Mouse (Mus musculus) neural tube, embryonic 13.5 days (tissue): Measurements from ENCODE around the gene Atp1a2. TPM values are rescaled to one million over a fixed set of nuclear protein-coding genes. Genes with fewer than 3 reads are reported as not detected.
A peak's percentile ranks its signal among the peaks of the same experiment; 100 is the strongest.

Source experiments
- ATAC-seq: fragments of 200-750 bp; cut with Nextera tagmentation; 2 replicates; pipeline ENCODE4 v1.8.0; 2017; ENCODE audit warnings: low read depth, mild to moderate bottlenecking, moderate TSS enrichment, moderate library complexity
- H3K27ac ChIP-seq: fragments of 300-500 bp; sonication (generic); replicated peaks from 2 replicates; pipeline ENCODE4 v1.5.1; 2015; ENCODE audit warnings: moderate library complexity, mild to moderate bottlenecking, inconsistent platforms
- H3K27me3 ChIP-seq: fragments of 300-500 bp; sonication (generic); 2 replicates; pipeline ENCODE4 v1.6.1; 2015; ENCODE audit warnings: mild to moderate bottlenecking, inconsistent platforms
- H3K36me3 ChIP-seq: fragments of 300-500 bp; sonication (generic); 2 replicates; pipeline ENCODE4 v1.6.1; 2015; ENCODE audit warnings: mild to moderate bottlenecking, inconsistent platforms
- H3K4me1 ChIP-seq: fragments of 300-500 bp; sonication (generic); replicated peaks from 2 replicates; pipeline ENCODE4 v1.6.1; 2015; ENCODE audit warnings: inconsistent platforms
- H3K4me2 ChIP-seq: fragments of 300-500 bp; sonication (generic); 2 replicates; pipeline ENCODE4 v1.6.1; 2015; ENCODE audit warnings: inconsistent platforms, mild to moderate bottlenecking, moderate library complexity
- H3K4me3 ChIP-seq: fragments of 300-500 bp; sonication (generic); 2 replicates; pipeline ENCODE4 v1.5.1; 2015; ENCODE audit warnings: mild to moderate bottlenecking, inconsistent platforms
- H3K9ac ChIP-seq: fragments of 300-500 bp; sonication (generic); 2 replicates; pipeline ENCODE4 v1.6.1; 2015; ENCODE audit warnings: moderate library complexity, mild to moderate bottlenecking, inconsistent platforms
- H3K9me3 ChIP-seq: fragments of 300-500 bp; sonication (generic); 2 replicates; pipeline ENCODE4 v1.6.1; 2016; ENCODE audit warnings: inconsistent platforms
- WGBS: fragments of 180-500 bp; shearing (Covaris S2); methylation state at CpG from one replicate; pipeline ENCODE4 v1.1.7; 2015; 5-methylcytosine and 5-hydroxymethylcytosine counted together
- polyA plus RNA-seq: library from polyadenylated mRNA; unstranded; fragments of >200 nt; fragmentation: Nextera tagmentation; extraction: Ambion mirVana; gene quantifications from 2 replicates; pipeline ENCODE4 v1.2.1, GENCODE M21; 2015

The Atp1a2 gene
- polyA plus RNA-seq, 1 experiment from 2014 or later = 40.0 TPM

DNA sequence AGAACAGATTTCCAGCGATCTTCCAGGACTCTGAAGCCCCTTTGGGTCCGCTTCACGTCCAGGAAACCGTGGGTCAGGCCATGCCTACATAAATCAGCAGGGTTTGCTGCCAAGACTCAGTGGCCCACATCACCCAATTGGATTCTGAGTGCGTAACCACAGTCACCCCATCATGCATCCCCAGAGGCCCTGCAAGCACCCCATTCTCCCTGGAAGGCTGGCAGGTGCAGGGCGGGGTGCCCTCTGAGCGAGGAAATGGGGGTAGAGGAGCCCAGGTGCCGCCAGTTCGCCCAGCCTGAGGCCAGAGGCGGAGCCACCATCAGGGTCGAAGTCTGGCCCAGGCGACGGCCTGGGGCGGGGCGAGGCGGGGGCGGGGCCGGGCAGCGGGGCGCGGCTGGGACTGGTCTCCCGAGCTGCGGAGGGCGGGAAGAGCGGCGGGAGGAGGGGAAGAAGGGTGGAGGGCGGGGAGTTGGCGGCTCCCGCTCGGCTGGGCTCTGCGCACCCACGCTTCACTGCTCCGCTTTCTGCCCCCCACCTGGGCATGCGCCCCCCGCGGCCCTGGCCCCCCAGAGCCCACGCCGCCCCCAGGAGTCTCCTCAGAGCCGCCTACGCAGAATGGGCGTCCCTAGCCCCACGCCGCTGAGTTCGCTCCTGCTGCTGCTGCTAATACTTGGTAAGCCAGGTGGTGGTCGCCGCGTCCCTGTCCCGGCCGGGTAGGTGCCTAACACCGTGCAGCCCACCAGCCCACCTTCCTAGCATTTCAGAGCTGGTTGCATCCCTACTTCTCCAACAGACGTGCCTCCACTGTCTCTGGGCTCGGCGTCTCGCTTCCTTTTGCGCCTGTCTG, 14.3 kb upstream of the Atp1a2 start:
- Histone ChIP-seq H3K4me1 (peaks cover 83% of the 10 kb centered on the region), H3K36me3 (no peaks in the 10 kb centered on the region), H3K27me3 (no peaks in the 10 kb centered on the region), H3K4me3 (peak overlapping the region; percentile 70), H3K9me3 (no peaks in the 10 kb centered on the region), H3K9ac (peak overlapping the region; percentile 88), H3K27ac (peak overlapping the region; percentile 91), H3K4me2 (peak overlapping the region; percentile 71)
- under 1% methylated on average over 45 of the region's 55 CpGs for WGBS
- peak; percentile 64 for ATAC-seq

DNA sequence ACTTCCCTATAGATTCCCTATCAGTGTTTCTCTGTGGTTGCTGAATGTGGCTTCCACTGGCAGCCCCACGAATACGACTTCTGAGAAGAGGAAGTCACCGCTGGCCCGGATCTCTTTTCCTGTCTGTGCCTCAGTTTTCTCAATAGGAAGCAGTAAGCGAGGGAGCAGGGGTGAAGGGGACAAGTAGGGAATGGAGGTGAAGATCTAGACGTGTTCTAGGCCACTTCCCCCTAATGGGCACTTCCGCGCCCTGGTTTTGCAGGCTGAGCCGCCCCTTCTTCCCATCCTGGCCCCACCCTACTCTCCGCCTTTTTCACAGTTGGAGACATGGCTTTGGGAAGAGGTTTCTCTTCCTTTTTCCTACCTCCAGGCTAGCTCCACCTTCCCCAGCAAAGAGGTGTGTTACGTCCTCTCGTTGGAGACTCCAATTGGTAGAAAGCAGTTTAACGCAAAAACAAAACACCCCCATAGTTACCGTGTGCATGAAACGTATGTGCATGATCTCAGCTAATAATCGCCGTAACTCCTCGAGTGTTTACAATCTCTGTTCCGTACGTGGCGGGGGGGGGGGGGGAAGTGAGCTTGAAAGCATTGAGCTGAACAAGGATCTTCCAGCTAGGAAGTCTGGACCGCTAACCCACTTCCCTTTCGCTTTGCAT, 13.5 kb upstream of the Atp1a2 start:
- peak; percentile 0; the same call in 1 of the 2 replicates for ATAC-seq

DNA sequence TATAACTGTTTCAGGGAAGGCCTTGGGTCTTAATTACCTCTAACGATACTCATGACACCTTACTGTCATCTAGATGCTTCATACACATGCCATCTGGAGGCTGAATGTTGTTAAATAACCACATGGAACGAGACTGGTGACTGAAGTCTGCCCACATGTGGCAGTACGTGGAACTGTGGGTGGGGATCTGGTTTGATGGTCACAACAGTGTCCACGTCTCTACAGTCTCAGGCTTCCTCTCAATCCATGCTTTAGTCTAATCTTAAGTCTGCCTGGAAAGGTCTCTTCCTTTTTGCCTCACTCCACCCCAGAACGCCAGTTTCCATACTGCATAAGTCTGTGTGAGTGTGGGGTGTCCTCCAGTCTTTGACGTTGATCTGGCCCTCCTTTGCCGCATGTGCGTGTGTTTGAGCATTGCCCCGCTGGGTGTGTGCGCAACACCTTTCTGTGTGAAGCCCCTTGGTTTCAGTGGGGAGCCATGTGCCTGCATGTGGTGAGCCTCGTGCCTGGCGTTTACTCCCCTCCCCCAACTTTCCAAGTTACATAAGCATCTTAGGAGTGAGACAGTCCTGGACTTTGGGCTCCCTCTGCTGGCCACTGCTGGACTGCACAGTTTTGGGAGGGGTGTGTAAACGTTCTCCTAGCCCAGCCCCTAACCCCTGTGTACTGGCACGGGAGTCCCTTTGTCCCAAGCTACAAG, 12.0 kb upstream of the Atp1a2 start:
- Histone ChIP-seq H3K27me3 (no peaks in the 10 kb centered on the region), H3K9ac (peak overlapping the region; percentile 65), H3K4me3 (peak overlapping the region; percentile 28), H3K4me2 (peak overlapping the region; percentile 62), H3K9me3 (no peaks in the 10 kb centered on the region), H3K36me3 (no peaks in the 10 kb centered on the region), H3K4me1 (peaks cover 64% of the 10 kb centered on the region), H3K27ac (peak overlapping the region; percentile 81)
- WGBS = 3% methylated on average over 14 of the region's 14 CpGs
- peak; percentile 54 for ATAC-seq

More for the DNA sequence above, 13.5 kb upstream of the Atp1a2 start:
- peak overlapping the region; percentile 88 for H3K9ac ChIP-seq
- no peaks in the 10 kb centered on the region for H3K36me3 ChIP-seq
- no peaks in the 10 kb centered on the region for H3K9me3 ChIP-seq
- 10% methylated on average over 23 of the region's 23 CpGs for WGBS
- peak overlapping the region; percentile 70 for H3K4me3 ChIP-seq
- peaks cover 77% of the 10 kb centered on the region for H3K4me1 ChIP-seq
- no peaks in the 10 kb centered on the region for H3K27me3 ChIP-seq
- H3K27ac ChIP-seq = peak overlapping the region; percentile 91
- H3K4me2 ChIP-seq = peak overlapping the region; percentile 71

DNA sequence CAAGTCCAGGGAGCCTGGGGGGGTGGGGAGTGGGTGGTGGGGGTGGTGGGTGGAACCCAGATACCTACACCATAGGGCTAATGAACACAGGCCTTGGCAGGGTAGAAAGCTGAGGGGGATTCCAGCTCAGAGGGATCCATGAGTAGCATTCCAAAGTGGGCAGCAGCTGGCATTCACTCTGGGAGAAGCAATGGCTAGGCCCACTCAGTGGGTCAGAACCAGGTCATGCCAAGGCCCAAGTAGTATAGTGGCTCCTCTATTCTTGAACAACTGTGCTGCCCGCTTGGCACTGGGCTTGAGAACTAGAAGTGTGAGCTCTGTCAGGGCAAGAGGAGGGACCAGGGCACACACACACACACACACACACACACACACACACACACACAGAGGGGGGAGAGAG, 10.5 kb upstream of the Atp1a2 start:
- Histone ChIP-seq H3K9me3 (no peaks in the 10 kb centered on the region), H3K36me3 (no peaks in the 10 kb centered on the region), H3K4me1 (peaks cover 50% of the 10 kb centered on the region), H3K27me3 (no peaks in the 10 kb centered on the region), H3K9ac (no peak overlapping the region), H3K4me2 (no peak overlapping the region), H3K27ac (peak overlapping the region; percentile 29; the same call in 1 of the 2 replicates), H3K4me3 (no peak overlapping the region)
- 88% methylated on average over 1 of the region's 1 CpGs for WGBS
- ATAC-seq = no peak

DNA sequence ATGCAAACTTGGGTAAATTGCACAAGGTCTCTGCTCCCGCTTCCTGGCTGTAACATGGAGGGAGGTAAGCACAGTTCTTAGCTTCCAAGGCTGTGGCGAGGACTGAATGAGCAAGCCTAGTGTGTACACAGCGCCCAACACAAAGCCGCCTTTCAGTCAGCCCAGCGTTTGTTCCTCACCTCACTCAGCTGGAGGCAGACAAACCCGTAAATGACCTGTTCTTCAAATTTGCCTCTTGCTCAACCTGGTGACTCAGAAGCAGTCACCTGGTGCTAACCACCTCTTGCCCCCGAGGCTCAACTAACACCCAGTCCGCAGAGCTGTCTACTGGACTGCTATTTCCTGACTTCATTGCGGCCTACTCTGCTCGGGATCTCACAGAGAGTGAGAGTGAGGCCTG, 10.1 kb upstream of the Atp1a2 start:
- H3K4me3 ChIP-seq = no peak overlapping the region
- no peaks in the 10 kb centered on the region for H3K27me3 ChIP-seq
- no peaks in the 10 kb centered on the region for H3K9me3 ChIP-seq
- H3K36me3 ChIP-seq = no peaks in the 10 kb centered on the region
- no peak for ATAC-seq
- H3K4me2 ChIP-seq = no peak overlapping the region
- H3K27ac ChIP-seq = peak overlapping the region; percentile 29; the same call in 1 of the 2 replicates
- H3K9ac ChIP-seq = no peak overlapping the region
- WGBS = 57% methylated on average over 10 of the region's 10 CpGs
- H3K4me1 ChIP-seq = peaks cover 50% of the 10 kb centered on the region

DNA sequence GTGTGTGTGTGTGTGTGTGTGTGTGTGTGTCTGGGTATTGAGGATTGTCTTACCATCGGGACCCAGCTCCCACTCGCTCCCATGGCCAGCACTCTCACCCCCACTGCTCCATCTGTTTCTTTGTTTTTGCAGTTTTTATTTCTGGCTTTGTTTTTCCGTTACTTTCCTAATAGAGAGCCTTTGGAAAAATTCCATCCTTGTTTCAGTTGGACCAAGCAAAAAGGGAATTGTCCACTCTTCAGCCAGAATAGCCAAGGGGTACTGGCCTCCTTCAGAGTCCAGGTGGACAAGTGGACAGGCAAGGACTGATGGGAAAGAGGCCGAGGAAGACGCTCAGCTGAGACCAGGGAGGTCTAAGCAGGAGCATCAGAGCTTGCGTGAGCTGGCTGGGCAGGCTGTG, 9.0 kb upstream of the Atp1a2 start:
- H3K36me3 ChIP-seq = no peaks in the 10 kb centered on the region
- no peak overlapping the region for H3K4me2 ChIP-seq
- ATAC-seq = no peak
- no peak overlapping the region for H3K9ac ChIP-seq
- no peak overlapping the region for H3K4me3 ChIP-seq
- H3K9me3 ChIP-seq = no peaks in the 10 kb centered on the region
- H3K4me1 ChIP-seq = peaks cover 54% of the 10 kb centered on the region
- 0 out of 2 replicates have a peak overlapping the region, but pooled peaks have one; percentile 38 for H3K27ac ChIP-seq
- no peaks in the 10 kb centered on the region for H3K27me3 ChIP-seq
- 84% methylated on average over 6 of the region's 6 CpGs for WGBS

DNA sequence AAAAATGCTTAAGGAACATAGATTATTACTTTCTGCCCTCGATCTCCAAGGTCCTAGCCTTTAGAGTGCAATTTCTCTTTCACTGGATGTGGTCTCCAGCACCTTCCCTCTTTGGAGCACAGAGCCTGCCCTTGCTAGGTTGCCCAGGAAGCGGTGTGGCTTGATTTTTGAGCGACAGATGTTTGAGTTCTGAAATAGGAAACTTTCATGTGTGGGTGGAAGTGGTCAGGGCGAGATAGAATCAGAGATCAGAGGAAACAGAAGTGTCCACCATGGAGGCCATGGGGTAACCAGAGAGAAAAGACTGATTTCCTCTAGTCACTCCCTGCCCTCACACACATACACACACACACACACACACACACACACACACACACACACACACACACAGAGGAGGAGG, 8.3 kb upstream of the Atp1a2 start:
- no peak overlapping the region for H3K4me3 ChIP-seq
- no peak for ATAC-seq
- no peak overlapping the region for H3K9ac ChIP-seq
- no peaks in the 10 kb centered on the region for H3K36me3 ChIP-seq
- 93% methylated on average over 4 of the region's 4 CpGs for WGBS
- no peaks in the 10 kb centered on the region for H3K9me3 ChIP-seq
- H3K4me2 ChIP-seq = no peak overlapping the region
- H3K4me1 ChIP-seq = peaks cover 54% of the 10 kb centered on the region
- H3K27me3 ChIP-seq = no peaks in the 10 kb centered on the region
- H3K27ac ChIP-seq = no peak overlapping the region

DNA sequence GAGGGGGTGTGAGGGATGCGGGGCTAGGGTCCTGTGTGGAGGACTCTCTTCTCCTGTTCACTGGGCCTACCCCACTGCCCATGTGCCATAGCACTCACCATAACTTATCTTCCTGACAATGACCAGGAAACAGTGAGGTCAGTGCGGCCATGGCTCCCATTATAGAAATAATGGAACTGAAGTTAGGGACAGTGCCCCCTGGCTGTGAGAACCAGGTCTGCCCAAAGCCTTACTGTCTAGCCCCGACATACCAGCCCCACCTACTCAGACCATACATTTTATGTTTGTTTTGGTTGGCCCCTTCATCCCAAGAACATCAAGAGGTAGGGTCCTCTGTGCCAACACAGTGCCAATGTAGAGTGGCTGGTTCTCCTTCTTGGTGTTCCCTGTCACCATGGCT, 7.8 kb upstream of the Atp1a2 start:
- Histone ChIP-seq H3K9me3 (no peaks in the 10 kb centered on the region), H3K4me1 (peaks cover 54% of the 10 kb centered on the region), H3K36me3 (no peaks in the 10 kb centered on the region), H3K4me2 (no peak overlapping the region), H3K27ac (no peak overlapping the region), H3K4me3 (no peak overlapping the region), H3K9ac (no peak overlapping the region), H3K27me3 (no peaks in the 10 kb centered on the region)
- ATAC-seq = no peak
- 67% methylated on average over 3 of the region's 3 CpGs for WGBS

DNA sequence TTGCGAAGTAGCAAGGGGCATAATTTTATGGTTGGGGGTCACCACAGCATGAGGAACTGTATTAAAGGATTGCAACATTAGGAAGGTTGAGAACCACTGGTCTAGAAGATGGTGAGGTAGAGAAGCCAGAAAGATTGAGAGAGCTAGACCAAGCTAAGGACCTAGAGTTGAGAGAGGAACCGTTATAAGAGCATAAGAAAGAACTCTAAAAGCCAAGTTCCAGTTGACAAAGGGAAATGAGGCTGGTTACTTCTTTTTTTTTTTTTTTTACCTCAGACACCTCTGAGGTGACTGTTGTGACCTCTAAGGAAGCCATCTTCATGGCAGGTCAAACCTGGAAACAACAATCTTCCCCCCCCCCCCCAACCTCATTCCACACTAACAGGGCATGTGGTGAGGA, 7.3 kb upstream of the Atp1a2 start:
- no peak overlapping the region for H3K9ac ChIP-seq
- no peaks in the 10 kb centered on the region for H3K36me3 ChIP-seq
- H3K27ac ChIP-seq = no peak overlapping the region
- no peak overlapping the region for H3K4me2 ChIP-seq
- H3K4me1 ChIP-seq = peaks cover 53% of the 10 kb centered on the region
- WGBS = 89% methylated on average over 2 of the region's 2 CpGs
- no peaks in the 10 kb centered on the region for H3K27me3 ChIP-seq
- no peak for ATAC-seq
- H3K4me3 ChIP-seq = no peak overlapping the region
- H3K9me3 ChIP-seq = no peaks in the 10 kb centered on the region

DNA sequence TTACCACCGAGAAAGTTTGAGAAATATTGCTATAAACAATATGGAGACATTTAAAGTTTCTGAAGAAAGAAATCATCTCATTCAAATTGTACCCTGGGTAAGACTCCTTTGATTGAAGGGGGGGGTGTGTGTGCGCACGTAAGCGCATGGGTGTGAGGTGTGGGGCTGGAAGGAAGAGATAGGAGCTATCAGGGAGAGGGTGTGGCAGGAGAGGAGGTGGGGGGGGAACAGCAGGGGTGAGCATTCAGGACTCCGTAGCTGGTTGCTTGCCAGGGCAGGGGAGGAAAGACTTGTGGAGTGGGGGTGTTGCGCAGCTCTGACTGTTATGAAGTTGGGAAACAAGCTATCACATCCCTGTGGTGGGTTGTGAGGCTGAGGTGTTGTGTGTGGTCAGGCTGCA, 6.6 kb upstream of the Atp1a2 start:
- Histone ChIP-seq H3K36me3 (no peaks in the 10 kb centered on the region), H3K27me3 (no peaks in the 10 kb centered on the region), H3K9ac (no peak overlapping the region), H3K4me3 (no peak overlapping the region), H3K4me1 (peaks cover 53% of the 10 kb centered on the region), H3K4me2 (no peak overlapping the region), H3K27ac (no peak overlapping the region), H3K9me3 (no peaks in the 10 kb centered on the region)
- 75% methylated on average over 6 of the region's 6 CpGs for WGBS
- ATAC-seq = no peak

DNA sequence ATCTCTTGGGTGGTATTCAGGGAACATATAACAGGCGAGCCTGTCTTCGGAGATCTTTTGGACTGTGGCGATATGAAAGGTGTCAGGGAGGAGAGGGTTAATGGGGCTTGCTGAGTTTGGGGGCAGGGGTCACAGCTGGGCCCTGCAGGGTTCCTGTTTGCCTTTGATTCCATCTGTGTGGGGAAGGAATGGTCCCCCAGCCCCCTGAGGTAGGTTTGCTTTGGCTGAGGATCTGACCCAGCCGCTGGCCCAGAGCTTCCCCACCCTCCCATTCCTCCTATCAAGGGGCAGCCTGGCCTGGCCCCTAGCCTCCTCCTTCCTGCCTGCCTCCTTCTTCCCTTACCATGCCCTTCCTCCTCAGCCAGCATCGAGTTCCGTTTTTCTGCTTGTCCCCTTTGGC, 5.0 kb upstream of the Atp1a2 start:
- H3K4me3 ChIP-seq = no peak overlapping the region
- H3K27ac ChIP-seq = no peak overlapping the region
- H3K27me3 ChIP-seq = no peaks in the 10 kb centered on the region
- no peak overlapping the region; the same call in 1 of the 2 replicates for H3K9ac ChIP-seq
- WGBS = 15% methylated on average over 6 of the region's 6 CpGs
- peaks cover 47% of the 10 kb centered on the region for H3K4me1 ChIP-seq
- no peak overlapping the region for H3K4me2 ChIP-seq
- H3K36me3 ChIP-seq = no peaks in the 10 kb centered on the region
- no peaks in the 10 kb centered on the region for H3K9me3 ChIP-seq
- ATAC-seq = no peak

DNA sequence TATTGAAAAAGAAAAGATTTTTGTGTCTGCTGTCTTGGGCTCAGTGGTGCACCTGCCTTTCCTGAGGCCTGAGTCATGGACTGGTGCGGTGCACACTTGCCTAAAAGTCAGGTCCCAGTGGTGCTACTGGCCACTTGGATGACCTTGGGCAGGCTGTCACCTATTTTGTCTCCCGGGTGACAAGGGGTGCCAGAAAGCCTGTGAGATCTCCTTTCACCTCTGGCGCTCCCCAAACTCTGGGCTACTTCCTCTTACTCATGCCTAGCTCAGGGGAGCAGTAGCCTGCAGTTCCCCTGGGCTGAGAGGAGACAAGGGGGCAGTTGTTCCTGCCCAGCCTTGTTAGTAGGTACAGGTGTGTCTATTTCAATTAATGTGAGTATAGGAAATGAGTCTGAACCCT, 4.4 kb upstream of the Atp1a2 start:
- H3K27me3 ChIP-seq = no peaks in the 10 kb centered on the region
- H3K36me3 ChIP-seq = no peaks in the 10 kb centered on the region
- no peaks in the 10 kb centered on the region for H3K9me3 ChIP-seq
- 0 out of 2 replicates have a peak overlapping the region, but pooled peaks have one; percentile 18 for H3K27ac ChIP-seq
- no peak for ATAC-seq
- peaks cover 47% of the 10 kb centered on the region for H3K4me1 ChIP-seq
- no peak overlapping the region for H3K4me3 ChIP-seq
- no peak overlapping the region for H3K4me2 ChIP-seq
- H3K9ac ChIP-seq = no peak overlapping the region; the same call in 1 of the 2 replicates
- WGBS = 65% methylated on average over 3 of the region's 3 CpGs
